Mouse (Mus musculus) spleen, adult 2 months (tissue): Measurements from ENCODE around the gene Acot11.

ENCODE experiments used
- CTCF ChIP-seq: fragments of 200-500 bp; IDR thresholded peaks from 2 replicates; pipeline ENCODE4 v1.5.1; 2011; ENCODE audit warnings: mild to moderate bottlenecking, inconsistent platforms; ENCODE audit not compliant: insufficient read depth, insufficient read length, insufficient replicate concordance; ENCODE audit errors: extremely low read depth
- POLR2A ChIP-seq: fragments of 200-500 bp; IDR thresholded peaks from 2 replicates; pipeline ENCODE4 v1.6.1; 2011; ENCODE audit warnings: low read depth, low read length, inconsistent platforms

DNA sequence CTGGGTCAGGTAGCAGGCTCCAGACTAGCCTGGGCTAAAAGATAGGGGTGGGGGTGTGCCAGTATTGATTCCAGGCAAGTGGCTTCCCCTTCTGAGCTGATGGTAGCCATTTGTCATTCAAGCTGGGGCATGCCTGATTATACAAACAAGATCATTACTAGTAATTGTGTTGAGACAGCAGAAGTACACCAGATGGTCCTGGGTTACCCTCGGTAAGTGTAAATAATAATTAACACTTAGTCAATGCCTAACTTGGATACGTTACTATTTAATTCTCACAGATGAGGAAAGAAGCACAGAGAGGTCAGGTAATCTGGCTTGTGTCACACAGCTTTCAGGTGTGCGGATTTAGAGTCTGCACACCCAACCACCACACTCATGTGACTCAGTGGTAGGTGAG, 66.9 kb downstream of the Acot11 start:
- TF ChIP-seq CTCF (no peak), POLR2A (no peak)
